Mouse (Mus musculus) embryo, embryonic 9.5 days (tissue): ENCODE measurements around the gene Atl2.

Experiments
- DNase-seq: peaks from one replicate; pipeline ENCODE4 v3.0.0-alpha.2; 2017; ENCODE audit errors: extremely low spot score

The Atl2 gene

DNA sequence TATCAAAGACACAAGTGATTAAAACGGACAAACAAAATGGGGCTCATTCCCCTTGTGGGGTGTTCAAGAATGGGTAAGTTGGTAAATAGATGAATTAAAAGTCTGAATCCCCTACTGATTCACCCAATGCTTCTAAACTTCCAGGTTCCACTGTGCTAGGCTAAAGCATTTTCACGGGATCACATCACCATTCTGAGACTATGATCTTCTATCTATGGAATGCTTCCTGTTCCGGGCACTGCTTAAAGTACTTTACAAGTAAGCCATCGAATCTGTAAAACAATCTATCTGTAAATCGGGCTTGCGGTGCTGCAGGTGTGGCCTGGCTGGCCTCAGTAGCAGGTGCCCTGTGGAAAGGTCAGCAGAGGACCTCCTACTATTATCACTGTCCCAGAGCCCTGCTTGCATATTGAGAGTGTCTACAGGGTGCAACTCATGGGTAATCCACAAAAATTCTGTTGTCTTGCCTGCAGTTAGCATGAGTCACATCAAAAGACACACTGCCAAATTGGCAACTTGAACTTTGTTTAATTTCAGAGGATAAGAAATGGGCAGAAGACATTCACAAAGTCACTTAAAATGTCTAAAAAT is 2.3 kb upstream of the Atl2 start:
- no peak for DNase-seq

DNA sequence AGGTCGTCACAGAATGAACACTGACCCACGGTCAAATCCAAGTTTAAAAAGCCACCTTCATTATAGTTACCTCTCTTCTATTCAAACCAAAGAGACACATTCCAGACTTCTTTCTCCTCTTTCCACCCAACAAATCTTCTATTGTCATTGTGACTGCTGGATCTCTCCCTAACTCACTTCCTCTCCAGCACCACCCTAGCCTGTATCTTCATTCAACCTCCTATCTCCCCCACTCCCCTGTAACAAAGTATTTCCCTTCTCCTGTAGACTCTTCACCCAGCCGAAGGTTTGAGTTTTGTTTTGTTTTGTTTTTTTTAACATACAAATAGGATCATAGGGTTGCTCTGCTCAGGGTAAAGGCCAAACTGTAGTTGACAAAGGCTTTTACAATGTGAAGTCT is 1.7 kb upstream of the Atl2 start:
- DNase-seq, result no peak

DNA sequence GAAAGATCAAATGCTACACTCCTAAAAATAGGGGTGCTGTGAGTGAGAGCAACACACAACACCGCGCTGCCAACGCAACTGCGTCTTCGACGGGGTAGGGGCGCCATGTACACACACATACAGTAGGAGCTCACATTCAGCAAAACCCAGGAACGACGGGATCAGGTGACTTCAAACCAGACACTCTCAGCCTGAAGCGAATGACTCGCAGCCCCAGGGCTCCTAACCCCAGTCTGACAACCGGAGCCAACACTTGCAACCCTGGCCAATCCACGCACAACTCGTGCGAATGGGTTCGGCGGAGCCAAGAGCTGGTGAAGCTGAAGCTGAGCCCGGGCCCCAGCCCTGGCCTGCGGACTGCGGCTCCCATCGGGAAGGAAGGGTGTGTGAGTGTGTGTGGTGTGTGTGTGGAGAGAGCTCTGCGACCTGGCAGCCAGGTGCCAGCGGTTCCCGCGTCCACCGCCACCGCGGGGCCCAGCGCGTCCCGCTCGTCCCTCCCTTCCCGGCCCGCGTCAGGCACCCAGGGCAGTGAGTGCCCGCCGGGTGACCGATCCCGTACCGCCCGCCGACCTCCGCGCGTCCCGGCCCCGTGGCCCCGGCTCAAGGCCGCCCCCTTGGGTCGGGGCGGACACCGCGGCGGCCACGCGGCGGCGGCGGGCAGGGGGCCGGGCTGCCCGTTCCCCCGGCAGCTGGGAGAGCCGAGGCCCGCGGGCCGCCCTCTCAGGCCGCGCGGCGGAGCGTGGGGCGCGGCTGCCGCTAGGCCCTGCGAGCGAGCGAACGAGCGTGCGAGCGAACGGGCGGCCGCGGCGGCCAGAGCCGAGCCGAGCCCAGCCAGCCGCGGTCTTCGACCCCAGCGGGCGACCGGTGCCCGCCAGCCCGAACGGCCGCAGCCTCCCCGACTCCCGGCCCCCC is 696 bp downstream of the Atl2 start:
- peak; percentile 61 for DNase-seq

DNA sequence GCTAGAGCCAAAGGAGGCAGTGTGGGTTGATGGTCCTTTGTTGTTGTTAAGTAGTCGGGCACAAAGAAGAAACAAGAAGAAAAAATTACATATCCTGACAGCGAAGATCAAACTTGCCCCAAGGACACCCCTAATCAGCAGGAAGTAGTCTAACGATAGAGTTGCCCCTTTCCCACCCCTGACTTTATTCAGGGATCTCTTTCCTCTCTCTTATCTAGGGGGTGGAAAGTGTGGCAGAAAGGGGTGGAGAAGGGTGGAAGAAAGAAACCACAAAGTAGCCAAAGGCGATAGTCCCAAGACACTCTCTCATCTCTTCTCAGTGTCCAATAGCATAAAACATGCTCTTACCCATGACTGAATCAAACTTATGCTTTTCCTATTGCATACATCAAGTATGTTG is 1.9 kb downstream of the Atl2 start:
- DNase-seq, result no peak

DNA sequence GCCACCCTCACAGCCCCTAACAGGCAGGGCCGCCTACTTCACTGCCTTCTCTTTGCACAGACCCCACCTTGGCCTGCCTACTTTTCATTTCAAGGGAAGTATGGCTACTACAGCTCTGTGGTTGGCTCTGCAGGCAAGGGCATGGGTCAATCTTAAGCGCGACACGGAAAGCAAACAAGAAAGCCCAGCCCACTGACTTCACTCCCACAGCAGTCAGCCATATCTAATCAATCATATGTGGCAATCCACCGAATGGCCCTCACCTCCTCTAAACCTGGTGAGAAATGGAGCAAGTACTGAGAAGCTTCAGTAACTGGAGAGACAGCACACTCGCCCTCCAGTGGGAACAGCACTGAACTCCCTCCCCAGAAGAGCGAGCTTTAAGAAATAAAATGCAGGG is 4.0 kb downstream of the Atl2 start:
- peak; percentile 20 for DNase-seq

DNA sequence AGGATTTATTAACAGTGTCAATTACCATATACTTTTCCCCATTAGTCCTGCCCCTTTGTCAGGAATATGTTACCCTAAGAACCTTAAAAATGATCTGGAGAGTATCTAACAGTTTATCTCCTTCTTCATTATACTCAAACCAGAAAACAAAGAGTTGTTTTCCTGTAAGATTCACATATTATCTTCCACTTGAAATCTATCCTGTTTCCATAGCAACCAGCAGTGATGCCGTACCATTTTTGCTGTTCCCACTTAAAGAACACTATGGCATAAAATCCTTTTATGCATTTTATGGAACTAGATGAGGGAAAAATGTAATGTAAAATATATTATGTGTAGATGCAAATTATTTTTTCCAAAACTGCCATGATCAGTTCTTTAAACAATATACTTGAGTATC is 8.0 kb downstream of the Atl2 start:
- DNase-seq, result no peak

DNA sequence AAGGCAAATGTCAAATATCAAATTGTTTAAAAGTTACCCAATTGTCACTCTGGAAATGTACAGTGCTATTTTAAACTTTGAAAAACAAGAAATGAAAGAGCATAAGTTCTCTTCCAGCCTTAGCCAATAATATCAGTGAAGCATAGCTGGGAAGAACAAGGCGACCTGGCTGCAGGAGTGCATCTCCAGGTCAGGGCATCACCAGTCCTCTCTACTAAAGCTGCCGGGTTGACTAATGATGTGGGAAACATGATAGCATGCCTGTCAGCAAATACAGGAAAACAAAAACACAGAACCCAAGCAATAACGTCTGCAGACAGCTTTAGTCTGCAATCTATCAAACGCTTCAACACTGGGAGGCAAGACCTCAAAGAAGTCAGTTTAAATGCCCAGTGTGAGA is 12.7 kb downstream of the Atl2 start:
- DNase-seq, result peak; percentile 34

DNA sequence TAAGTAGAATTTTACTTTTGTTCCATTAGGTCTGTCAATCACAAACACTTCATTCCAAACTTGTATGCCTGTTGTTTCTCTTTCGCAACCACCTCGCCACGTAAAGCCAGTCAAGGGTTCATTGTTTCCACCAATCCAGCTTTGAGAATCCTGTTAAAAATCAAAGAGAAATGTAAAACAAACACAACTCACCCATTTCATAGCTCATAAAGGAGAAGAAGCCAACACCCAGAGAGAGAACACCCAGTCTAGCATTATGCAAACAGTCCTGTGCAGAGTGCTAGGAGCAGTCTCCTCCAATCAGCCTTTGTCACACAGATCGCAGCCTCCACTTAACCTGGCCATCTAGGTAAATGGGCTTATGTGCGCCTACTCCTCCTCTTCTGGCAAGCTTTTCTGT is 30.9 kb downstream of the Atl2 start:
- no peak for DNase-seq

DNA sequence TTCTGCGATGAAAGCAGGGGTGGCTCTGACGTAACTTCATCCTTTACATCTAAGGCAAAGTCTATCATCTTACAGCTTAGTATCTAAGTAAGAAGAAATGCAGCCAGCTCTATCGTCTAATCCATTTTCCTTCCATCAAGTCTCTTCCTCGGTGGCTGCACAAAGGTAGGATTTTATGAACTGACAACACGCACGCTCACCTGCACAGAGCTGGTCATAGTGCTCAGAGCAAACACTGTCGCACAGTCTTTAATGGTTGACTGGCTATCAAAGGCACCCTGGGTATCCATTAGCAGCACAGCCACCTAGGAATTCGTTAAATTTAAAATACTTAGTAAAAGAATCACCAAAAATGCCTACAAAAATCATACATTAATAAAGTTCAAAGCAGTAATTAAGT is 31.4 kb downstream of the Atl2 start:
- no peak for DNase-seq

DNA sequence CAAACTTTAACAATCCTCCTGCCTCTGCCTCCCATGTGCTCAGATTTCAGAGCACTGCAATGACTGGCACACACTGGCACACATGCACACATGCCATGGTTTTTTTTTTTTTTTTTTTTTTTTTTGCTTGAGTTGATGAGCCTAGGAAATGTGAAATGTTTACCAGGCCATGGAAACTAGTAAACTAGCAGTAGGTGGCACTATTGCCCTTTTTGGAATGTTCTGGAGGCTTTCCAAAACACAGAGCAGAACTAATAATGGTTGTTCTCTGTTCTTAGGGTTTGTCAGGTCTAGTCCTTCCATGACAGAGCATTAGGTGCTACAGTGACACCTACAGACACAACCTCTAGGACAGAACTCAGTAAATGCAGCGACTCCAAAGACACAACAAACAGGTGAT is 33.9 kb downstream of the Atl2 start:
- DNase-seq, result no peak

DNA sequence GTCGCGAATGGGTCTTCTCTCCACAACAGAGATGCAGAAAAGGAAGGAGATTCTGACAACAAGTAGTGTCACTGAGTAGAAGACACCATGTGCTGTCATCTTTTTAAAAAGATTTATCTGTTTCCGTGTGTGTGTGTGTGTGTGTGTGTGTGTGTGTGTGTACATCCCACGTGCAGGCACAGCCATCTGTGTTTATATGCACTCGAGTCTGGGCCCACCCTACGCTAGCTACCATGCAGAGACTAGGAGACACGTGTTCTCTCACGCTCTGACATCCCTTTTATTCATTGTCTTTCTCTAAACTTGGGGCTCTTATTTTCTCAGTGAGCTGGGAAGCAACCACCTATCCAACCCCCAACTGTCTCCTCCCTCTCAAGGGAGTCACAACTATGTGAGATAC is 40.4 kb downstream of the Atl2 start:
- no peak for DNase-seq

DNA sequence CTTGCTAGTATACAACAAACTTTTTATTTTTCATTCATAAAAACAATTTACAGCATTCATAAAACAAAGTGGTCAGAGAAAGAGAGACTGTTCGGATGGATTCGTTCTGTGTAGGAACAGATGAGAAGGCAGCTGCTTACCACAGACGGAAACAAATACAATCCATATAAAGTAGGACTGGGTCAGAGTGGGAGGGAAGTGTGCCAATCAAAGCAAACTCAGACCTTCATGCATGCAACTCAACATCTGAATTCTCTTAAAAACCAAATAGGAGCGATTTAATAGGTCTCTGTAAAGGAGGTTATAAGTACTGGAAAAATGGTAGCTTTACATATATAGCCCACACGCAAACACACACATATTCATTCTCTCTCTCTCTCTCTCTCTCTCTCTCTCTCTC is 47.5 kb downstream of the Atl2 start:
- DNase-seq, result no peak

DNA sequence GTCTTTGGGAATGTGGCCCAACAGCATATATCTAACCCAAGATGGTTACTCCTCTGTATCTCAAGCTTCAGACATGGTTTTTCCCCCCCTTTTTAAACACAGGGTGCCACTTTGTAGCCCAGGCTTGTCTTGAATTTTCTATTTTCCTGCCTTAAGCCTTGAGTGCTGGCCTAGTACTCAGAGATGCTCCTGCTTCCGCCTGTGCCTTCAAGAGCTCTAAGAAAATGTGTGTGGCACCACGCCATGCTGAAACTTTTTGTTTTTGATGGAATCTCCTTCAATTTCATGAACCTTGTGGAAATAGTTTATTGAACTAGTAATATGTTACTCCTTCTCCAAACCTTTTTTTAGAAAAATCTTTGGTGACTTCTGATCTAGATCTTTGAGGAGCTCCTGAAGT is 49.7 kb downstream of the Atl2 start:
- no peak for DNase-seq

DNA sequence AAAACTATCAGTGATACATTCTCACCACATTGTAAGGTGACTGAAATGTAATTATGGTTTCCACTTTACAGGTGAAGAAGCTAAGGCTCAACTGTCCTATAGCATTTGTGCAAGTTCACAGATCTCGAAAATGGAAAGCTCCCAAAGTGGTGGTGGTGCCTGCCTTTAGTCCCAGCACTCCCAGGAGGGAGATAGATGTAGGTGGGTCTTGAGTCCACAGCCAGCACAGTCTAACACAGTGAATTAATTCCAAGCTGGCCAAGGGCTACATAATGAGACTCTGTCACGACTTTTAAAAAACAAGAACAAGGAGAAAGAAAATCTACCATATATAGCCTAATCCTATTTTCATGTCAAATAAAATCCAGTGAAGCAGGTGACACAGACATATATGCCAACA is 50.2 kb downstream of the Atl2 start:
- no peak for DNase-seq

DNA sequence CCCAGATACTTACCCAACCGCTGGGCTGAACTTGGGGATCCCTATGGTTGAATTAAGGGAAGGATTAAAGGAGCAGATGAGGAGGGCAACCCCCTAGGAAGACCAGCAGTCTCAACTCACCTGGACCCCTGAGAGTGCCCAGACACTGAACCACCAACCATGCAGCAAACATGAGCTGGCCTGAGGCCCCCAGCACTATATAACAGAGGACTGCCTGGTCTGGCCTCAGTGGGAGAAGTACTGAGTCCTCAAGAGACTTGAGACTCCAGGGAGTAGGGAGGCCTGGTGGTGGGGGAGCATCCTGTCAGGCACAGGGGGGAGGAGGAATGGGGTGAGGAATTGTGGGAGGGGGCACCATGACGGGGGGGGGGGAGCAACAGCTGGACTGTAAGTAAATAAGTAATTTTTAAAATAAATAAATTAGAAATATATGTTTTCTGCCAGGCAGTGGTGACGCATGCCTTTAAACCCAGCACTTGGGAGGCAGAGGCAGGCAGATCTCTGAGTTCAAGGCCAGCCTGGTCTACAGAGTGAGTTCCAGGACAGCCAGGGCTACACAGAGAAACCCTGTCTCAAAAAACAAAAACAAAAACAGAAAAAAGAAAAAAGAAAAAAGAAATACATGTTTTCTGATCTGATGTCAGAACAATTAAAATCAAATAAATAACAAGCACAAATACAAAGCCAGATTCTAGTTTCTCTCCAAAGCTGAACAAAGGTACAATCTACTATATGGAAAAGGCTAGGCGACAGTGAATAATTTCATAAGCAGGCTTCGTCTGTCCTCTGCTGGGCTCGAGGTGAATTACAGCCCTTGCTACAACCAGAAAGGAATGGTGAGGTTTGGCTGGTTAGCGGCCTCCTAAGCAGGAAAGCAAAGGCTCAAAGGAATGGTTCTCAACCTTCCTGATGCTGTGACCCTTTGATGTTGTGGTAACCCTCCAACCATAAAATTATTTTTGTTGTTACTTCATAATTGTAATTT is 55.4 kb downstream of the Atl2 start:
- peak; percentile 73 for DNase-seq

DNA sequence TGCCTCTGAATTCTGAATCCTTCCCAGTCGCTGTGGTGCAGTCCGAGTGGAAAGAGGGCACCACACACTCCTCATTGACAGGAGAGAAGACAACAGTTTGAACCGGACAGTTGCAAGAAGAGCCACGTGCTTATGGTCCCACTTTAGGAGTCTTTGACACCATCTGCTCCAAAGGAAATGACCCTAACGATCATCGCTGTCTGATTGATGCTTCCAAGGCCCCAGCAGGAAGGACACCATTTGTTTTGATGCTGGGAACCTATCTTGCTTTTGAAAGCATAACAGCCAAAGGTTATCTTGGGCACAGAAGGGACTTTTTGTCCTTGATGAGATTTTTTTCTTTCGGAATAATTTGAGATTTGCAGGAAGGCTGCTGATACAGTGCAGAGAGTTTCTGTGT is 58.9 kb downstream of the Atl2 start:
- DNase-seq, result no peak

DNA sequence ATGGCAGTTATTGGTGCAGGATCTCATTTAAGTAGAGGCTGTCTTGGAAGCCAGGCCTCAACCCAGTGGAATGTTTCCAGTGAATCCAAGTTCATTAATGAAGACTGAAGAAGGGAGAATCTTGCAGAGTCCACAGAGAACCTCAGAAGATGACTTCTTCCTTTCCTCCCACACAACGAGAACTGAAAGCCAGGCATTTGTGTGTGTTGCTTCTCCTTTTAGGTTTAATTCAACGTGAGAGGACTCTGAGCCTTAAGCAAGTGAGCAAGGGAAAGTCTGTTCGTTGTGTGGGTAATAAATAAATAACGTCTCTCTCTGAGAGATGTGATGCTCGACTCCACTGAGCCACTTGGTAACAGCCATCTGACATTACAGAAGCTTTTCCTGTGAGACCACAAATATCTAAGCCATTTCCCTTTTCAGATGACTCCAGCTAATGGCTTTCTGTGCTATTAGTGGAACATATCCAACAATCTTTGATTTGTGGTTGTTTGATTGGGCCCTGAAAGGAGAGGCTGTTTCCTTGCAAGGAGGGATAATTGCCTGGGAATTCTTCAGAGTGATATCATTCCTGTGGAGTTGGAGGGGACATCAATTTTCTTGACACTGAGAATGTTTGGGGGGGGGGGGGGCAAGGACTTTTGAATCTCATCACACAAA is 60.1 kb downstream of the Atl2 start:
- DNase-seq, result no peak

DNA sequence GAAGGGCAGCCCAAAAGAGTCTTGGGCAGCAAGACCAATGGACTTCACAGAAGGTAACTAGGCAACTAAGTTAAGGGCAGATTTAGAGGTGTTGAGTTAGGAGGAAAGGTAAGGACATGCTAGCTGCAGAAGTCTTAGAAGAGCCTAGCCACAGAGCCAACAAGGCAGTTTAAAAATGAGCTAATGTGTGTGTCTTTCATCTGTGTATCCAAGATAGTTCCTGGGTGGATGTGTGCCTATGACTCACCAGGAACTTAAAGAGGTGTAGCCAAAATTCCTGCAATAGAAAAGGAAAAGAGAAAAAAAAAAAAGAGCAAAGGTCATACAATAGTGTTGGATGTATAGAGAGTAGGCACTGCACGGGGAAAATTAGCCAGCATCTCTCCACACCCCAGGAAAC is 63.6 kb downstream of the Atl2 start:
- no peak for DNase-seq

DNA sequence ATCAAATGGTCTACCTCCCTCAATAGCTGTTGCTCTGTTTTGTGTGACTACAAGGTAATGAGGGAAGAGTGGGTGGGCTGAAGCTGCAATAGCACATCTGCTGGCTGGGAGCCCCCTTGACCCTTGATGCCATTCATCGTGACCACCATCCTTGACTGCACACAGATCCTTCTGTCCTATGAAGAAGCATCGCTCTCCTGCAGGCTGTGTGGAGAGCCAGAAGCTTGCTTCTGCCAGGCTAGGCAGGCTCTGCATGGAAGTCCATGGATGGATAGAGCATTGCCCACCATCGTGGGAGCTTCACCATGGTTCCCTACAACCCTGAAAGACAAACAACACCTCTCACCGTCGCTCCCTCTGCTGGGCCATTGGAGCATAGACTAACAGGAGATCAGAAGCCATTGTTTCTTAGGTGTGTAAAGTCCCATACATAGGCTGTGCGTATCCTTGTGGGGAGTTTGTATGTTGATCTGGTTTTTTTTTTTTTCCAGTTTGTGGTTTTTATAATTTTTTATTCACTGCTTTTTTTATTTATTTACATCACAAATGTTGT is 69.4 kb downstream of the Atl2 start:
- no peak for DNase-seq

DNA sequence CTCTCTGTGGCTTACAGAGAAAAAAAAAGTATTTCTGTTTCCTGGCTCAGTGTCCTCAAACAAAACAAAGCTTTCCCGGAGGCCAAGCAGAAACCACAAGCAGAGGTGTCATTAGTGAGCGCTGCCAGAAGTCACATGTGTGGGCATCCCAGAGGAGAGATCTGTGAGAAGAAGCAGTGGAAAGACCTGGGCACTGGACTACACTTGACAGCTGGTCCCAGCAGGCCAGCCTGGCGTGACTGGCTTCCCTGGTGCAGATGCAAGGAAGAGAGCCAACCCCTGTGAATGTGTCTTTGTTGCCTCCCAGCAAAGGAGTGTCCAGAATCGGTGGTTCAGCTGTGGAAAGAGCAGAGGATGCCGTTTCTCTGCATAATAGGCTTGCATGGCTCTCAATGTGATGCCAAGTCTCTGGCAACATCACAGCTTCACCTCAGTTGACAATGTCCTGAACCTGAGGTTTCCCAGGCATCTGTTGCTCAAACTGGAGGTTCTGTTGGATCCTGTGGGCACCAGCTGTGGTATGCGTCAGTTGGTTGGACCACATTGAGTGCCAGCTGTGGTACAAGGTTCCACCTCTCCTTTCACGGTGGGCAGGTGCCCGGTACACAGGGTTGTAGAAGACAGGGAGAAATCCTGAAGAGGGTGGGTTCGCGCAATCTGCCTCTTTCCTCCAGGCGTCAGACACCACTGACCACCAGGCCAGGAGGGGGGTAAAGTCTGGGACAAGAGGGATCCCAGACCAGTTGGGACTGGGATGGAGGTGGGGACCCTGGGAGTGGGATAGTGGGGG is 70.5 kb downstream of the Atl2 start:
- DNase-seq, result no peak

DNA sequence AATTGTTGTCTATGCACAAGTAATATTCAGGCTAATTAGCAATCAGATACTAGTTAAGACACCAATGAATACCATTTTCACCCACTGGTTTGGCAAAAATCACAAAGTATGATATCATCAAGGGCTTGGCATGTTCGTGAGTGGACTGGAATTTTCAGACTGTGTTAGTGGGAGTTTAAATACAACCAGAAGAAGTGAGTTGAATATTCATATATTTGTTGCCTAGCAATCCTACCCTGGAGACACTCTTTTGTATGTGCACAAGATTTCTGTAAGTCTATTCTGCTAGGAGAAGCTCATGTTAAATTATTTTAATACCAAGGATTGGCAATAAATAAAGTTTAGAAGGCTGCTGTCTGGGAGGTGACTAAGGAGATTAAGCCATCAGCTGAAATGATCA is 71.5 kb downstream of the Atl2 start:
- DNase-seq, result no peak
